Mouse (Mus musculus) left cerebral cortex, adult 2 months (tissue): ENCODE data around the gene Cyp19a1. TPM values are rescaled to one million over a fixed set of nuclear protein-coding genes. Genes with fewer than 3 reads are reported as not detected.
A peak's percentile ranks its signal among the peaks of the same experiment; 100 is the strongest.

Source experiments
- DNase-seq, 2 experiments: peaks; one replicate each; pipeline ENCODE4 v3.0.0; 2021 to 2022; ENCODE audit warnings: low spot score in 2 of 2, mixed read lengths in 1 of 2; ENCODE audit errors: extremely low spot score in 1 of 2
- H3K27ac ChIP-seq: fragments of 200-600 bp; 2 replicates; pipeline ENCODE4 v1.8.1; 2022
- H3K4me3 ChIP-seq: fragments of 200-600 bp; 2 replicates; pipeline ENCODE4 v1.8.1; 2022
- CTCF ChIP-seq: fragments of 200-600 bp; IDR thresholded peaks from 2 replicates; pipeline ENCODE4 v1.8.1; 2022; ENCODE audit warnings: antibody characterized with exemption, mild to moderate bottlenecking, moderate library complexity
- intact Hi-C: fragments of 180-260 bp; cut with DNase I; formaldehyde crosslinking; loops from one replicate; pipeline ENCODE4 v1.15.1; 2025
- total RNA-seq, 2 experiments: library from RNA; stranded (reverse); gene quantifications; 2 replicates each; pipeline ENCODE4 v1.2.3; 2021

The Cyp19a1 gene
- total RNA-seq, 2 experiments from 2014 or later, result 0.14 to 0.37 TPM

DNA sequence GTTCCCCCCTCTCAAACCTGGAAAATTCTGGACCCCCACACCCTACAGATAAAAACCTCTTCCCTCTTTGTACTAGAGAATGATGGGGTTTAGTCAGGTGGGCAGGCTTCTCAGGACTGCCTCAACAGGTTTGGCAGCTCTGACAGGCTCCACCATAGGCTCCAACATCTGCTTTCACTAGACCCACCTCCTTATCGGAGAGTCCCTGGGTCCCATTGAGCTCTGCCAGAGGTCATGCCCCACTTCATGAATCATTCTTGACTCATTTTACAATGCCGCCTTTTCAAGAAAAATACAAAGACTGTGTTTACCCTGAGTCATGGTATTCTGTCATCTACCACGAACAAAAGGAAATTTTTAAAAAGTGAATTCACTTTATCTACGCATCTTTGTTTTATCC, 3.2 kb downstream of the Cyp19a1 start:
- DNase-seq, result no peak
- no peak for TF ChIP-seq CTCF
- no peak overlapping the region for H3K27ac ChIP-seq

DNA sequence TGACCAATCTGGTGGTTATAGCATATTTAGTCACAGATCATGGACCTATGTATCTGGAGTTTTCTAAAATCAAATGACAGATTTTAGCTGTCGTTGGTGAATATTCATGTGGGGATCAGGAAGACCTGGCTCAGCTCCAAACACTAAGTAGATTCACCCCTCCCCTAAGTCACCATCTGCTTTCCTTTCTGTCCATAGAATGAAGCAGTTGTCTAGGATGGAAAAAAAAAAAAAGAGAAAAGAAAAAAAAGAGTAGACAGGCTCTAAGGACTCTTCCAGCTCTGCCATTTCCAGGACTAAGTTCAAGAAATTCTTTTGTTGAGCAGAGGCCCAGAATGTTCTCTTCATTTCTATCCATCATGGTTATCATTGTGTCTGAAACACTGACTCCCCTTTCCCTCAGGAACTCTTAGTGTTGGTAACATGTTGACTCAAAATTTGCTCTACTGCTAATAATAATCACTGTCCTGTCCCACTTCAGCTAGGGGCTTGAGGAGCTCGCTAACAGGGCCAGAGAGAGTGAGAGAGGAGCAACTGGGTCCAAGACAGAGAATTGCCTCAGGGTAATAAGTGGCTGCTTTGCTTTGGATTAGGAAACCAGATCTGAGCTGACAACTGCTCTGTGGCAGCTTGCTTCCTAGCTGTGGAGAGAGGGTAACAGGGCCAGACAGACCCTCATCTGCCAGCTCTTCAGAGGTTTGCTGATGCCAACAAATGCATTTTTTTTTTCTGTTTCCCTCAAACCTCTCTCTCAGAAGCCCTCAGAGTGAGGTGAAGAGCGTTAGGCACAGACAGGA, 22.8 kb downstream of the Cyp19a1 start:
- no peak for DNase-seq
- intact Hi-C loops, result no loop called here
- no peak for TF ChIP-seq CTCF
- Histone ChIP-seq H3K27ac (no peak overlapping the region), H3K4me3 (no peak overlapping the region)

More for the DNA sequence above, 3.2 kb downstream of the Cyp19a1 start:
- no peak overlapping the region for H3K4me3 ChIP-seq
- intact Hi-C loops, result no loop called here

DNA sequence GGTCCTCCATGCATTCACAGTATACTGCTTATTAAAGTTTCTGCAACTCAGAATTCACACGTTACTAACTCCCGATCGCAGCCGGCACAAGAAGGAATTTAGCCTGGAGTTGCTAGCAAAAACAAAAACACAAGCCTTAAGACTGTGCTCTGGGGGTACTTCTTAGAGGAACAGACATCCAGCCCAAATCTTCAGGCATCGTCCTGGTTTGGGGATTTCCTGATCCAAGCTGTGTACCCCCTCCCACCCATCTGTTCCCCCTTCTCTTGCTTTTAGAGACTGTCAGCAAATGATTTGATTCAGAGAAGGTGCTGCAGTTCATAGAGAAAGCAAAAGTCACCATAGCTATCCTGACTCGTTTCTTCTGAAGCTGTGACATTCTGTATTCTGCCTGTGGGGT, 40.3 kb downstream of the Cyp19a1 start:
- intact Hi-C loops, result no loop called here
- DNase-seq, result no peak
- no peak overlapping the region for H3K27ac ChIP-seq
- TF ChIP-seq CTCF, result no peak
- no peak overlapping the region for H3K4me3 ChIP-seq

DNA sequence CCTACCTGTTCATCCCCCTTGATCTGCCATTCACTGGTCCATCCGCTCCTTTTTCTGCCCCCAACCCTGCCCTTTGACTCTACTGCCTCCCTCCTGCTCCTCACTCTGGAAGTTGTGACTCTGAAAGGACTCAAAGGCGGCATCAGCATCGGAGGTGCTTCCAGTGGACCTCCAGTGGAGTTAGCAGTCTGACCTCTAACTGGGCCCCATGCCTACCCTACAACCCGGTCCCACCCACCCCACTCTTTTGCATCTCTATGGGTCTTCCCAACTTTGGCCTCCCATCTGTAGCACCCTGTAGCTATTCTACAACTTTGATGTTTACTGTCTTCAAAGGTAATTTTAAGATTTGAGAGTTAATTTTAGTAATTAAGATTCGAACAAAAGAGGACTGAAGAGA, 51.4 kb downstream of the Cyp19a1 start:
- intact Hi-C loops, result no loop called here
- no peak overlapping the region for H3K27ac ChIP-seq
- TF ChIP-seq CTCF, result no peak

DNA sequence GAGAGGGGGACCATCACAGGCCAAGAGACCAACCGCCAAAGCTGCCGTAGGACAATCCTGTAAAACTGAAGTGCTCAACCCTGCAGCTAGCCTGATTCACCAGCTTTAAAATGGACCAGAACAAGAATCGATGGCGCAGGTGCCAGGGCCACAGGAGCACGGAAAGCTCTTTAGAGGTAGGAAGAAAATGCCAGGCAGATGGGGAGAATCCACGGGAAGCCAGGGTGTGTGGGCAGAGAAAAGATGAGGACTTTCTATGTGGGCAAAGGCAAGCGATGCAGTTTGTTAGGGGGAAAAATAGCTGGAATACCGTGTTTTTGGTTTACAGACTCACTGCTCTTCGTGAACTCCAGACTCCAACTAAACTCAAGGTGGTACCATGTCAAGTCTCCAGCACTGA, 53.0 kb downstream of the Cyp19a1 start:
- TF ChIP-seq CTCF, result no peak
- Histone ChIP-seq H3K27ac (no peak overlapping the region), H3K4me3 (no peak overlapping the region)
- DNase-seq, result peak; percentile 14 to 30
- intact Hi-C loops, result no loop called here

More for the DNA sequence above, 51.4 kb downstream of the Cyp19a1 start:
- DNase-seq, result no peak
- H3K4me3 ChIP-seq, result no peak overlapping the region

DNA sequence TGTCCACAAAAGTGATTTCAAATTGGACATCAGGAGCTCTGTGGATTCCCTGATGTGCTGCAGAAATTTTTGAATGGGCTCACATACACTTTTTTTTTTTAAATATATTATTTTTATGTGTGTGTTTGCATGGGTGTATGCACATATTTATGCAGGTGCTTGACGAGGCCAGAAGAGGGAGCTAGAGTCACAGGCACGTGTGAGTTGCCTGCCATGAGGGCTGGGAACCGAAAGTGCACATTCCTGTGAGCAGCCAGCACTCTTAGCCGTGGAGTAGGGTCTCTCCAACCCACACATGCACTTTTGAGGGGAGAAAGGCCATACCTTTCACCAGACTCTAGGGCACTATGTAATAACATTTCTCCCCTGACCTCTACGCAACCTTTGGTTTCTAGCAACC, 73.1 kb downstream of the Cyp19a1 start:
- H3K4me3 ChIP-seq, result no peak overlapping the region
- no peak for DNase-seq
- intact Hi-C loops, result no loop called here
- no peak; the same call in 1 of the 2 replicates for TF ChIP-seq CTCF
- H3K27ac ChIP-seq, result no peak overlapping the region

DNA sequence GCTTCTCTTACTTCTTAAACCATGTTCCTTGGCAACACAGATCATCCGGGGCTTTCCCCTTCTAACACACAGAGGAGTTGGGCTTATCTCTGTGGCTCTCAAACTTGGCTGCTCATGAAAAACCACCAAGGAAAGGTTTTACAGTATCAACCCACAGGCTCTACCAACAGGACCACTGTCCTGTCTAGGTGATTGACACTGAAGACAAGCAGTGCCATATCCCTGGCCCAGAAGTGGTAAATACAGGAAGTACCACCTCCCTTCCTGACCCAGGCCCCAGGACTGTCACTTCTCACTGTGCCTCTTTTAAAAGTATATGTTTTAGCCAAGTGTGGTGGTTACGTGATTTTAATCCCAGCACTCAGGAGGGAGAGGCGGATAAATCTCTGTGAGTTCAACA, 76.5 kb downstream of the Cyp19a1 start:
- Histone ChIP-seq H3K4me3 (no peak overlapping the region), H3K27ac (no peak overlapping the region)
- DNase-seq, result no peak
- intact Hi-C loops, result no loop called here
- TF ChIP-seq CTCF, result no peak

DNA sequence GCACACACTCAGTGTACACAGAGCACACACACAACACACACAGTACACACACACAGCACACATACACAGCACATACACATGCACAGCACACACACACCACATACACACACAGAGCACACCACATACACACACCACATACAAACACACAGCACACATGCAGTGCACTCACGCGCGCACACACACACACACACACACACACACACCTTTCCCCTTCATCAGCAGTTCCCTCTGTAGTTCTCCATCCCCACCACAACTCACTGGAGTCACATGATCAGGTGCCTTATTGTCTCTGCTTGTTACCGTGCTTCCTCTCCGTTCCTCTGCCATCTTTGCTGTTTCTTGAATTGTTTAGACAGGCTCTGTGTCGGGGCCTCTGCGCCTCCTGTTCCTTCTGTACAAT, 85.4 kb downstream of the Cyp19a1 start:
- intact Hi-C loops, result no loop called here
- no peak for TF ChIP-seq CTCF
- DNase-seq, result no peak
- Histone ChIP-seq H3K27ac (no peak overlapping the region), H3K4me3 (no peak overlapping the region)

DNA sequence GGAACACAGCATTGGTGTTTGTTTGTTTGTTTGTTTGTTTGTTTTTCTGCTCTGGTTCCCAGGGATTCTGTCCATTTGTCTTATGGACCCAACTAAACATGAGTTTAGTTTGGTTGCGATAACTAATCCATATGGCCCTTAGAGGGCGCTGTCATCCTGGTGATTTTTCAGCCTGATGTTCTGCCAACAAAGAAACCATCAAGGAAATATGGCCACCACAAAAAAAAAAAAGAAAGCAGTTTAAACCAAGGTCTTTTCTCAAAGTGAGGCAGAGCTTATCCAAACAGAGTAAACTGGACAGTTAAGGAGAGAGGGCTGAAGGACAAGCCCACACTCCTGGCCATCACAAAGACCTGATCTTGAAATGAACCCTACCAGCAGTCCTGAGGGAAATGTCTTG, 86.6 kb downstream of the Cyp19a1 start:
- intact Hi-C loops, result loop anchor here (1.0 to 2.0 kb wide), 2 partner anchors 141 to 155 kb away; no protein-coding TSS in a partner anchor

DNA sequence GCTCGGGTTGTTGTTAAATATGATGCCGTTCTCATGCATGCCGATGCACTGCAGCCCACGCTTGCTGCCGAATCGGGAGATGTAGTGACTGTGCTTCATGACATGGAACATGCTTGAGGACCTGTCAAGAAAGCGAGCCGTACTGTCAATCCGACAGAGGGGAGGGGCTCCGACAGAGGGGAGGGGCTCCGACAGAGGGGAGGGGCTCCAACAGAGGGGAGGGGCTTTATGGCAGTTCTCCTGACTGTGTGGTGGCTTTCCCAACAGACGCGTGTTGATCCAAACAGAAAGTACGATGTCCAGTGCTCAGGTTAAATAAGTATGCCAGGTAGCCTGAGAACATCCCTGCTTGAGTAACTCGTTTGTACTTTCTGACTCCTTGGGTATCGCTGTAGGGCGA, 87.7 kb downstream of the Cyp19a1 start:
- Histone ChIP-seq H3K4me3 (no peak overlapping the region), H3K27ac (no peak overlapping the region)
- intact Hi-C loops, result loop anchor here (2.0 kb wide), 1 partner anchor 143 kb away; no protein-coding TSS in a partner anchor
- no peak for TF ChIP-seq CTCF
- no peak for DNase-seq

More for the DNA sequence above, 86.6 kb downstream of the Cyp19a1 start:
- Histone ChIP-seq H3K4me3 (no peak overlapping the region), H3K27ac (no peak overlapping the region)
- peak; percentile 61 to 63 for DNase-seq
- peak; percentile 69 for TF ChIP-seq CTCF

DNA sequence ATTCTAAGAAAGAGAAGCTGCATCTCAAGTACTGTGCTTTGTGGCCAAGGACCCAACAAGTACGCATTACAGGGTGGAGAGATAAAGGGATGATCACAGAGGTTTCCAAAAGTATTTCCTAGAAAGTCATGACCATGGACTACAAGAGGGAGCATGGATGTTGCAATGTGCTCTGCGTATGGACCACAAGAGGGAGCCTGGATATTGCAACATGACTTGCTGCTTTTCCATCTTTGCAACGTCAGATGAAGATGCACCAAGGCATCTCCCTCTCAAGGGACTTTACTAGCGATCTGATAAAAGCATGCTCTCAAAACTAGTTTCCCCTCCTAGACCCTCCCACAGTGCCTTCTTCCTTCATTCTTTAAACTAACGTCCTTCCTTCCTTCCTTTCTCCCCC, 98.4 kb downstream of the Cyp19a1 start:
- Histone ChIP-seq H3K27ac (no peak overlapping the region), H3K4me3 (no peak overlapping the region)
- TF ChIP-seq CTCF, result peak; percentile 74
- peak; percentile 13 to 19 for DNase-seq
- intact Hi-C loops, result no loop called here

DNA sequence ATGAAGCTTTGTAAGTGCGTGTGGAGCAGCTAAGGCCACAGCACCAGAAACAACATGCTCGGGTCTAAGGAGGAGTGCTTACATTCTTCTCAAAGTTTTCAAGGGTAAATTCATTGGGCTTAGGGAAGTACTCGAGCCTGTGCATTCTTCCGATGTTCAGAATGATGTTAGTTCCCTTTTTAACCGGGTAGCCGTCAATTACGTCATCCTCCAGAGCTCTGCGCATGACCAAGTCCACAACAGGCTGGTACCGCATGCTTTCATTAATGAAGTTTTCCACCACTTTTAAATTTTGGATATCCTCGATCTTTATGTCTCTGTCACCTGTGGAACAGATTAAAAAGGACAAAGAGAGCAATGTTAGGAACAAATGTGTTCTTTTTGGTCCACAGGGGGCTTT, 99.5 kb downstream of the Cyp19a1 start:
- DNase-seq, result no peak
- intact Hi-C loops, result no loop called here
- Histone ChIP-seq H3K4me3 (no peak overlapping the region), H3K27ac (no peak overlapping the region)
- no peak for TF ChIP-seq CTCF

DNA sequence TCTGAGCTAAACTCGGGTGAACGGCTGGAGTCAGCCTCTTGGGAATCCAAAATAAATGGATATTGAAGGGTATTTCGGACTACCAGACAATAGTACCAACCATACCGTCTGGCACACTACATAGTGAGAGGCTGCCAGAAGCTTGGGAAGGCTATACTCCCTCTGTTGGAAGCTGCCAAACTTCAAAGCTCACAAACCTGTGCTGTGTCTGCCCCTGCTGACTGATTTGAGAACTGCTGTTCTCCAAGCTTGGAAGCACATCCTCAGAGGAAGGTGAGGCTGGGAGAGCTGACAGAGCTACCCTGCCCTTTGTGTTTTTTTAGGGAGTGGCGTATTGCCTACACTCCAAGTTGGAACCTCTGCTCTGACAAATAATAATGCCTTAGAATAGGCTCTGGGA, 104.8 kb downstream of the Cyp19a1 start:
- intact Hi-C loops, result no loop called here
- peak; percentile 33 for TF ChIP-seq CTCF
- Histone ChIP-seq H3K4me3 (no peak overlapping the region), H3K27ac (no peak overlapping the region)
- no peak for DNase-seq
